Mouse (Mus musculus): ENCODE results near the gene B230217C12Rik. TPM values are rescaled to one million over a fixed set of nuclear protein-coding genes. Genes with fewer than 3 reads are reported as not detected.

The B230217C12Rik gene
- polyA plus RNA-seq, 1 experiment, result 27.3 TPM

DNA sequence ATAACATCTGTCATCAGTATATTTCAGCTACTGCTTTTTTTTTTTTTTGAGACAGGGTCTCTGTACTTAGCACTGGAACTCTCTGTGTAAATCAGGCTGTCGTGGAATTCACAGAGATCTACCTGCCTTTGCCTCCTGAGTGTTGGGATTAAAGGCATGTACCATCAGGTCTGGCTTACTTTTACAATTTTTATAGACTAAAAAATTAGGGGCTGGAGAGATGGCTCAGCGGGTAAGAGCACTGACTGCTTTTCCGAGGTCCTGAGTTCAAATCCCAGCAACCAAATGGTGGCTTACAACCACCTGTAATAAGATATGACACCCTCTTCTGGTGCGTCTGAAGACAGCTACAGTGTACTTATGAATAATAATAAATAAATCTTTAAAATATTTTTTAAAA lies 39.8 kb downstream of the B230217C12Rik start:
- TF ChIP-seq POLR2A (IDR thresholded peaks at IDR 0.05; ENCODE audit: borderline replicate concordance, extremely low read depth, insufficient read depth, insufficient read length, poor library complexity, severe bottlenecking) (no peak), CTCF (IDR thresholded peaks at IDR 0.05; ENCODE audit: borderline replicate concordance, extremely low read depth, insufficient read depth, insufficient read length) (no peak)
- no peak for DNase-seq (ENCODE audit: low read depth)

DNA sequence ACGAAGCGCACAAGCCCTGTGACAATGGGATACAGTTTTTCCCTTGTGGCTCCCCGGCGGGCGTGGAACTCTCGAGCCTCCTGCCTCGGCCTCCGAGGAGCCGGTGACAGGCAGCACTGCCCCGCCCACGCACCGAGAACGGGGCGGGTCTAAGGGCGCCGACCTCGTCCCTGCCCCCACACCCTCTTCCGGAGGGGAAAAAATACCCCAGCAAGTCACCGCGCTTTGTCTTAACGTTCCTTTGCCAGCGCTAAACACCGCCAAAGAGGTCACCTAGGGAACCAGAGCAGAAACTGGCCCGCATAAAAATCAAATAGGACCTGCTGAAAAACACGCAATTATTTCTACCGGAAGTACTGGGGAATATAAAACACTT lies 43.0 kb downstream of the B230217C12Rik start:
- DNase-seq (ENCODE audit: low read depth), result no peak

DNA sequence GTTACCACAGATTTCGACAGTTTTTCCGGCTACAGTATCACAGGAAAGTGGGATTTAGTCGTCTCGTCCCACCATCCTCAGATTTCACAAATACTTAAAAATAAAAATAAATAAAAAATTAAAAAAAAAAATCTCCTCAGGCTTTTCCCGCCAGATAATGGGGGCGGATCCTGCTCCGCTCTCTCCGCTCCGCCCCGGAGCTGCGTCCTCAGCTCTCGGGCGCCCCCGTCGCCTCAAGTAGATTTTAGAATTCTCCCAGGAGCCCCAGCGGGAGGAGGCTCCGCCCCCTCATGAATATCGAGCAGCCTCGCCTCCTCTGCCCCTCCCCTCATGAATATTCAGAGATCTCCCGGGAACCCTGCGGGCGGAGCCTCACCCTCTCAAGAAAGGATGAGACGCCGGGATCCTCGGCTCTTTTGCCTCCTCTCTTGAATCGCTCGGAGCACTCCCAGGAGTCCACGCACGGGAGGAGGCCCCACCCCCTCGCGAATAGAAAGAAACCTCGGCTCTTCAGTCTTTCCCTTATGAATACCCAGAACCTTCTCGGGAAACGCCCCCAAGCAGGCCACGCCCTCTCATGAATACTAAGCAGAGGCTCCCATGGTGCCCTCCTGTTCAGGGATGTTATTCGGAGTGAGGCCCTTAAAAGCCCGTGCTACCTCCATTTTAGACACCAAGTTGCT lies 43.5 kb downstream of the B230217C12Rik start, which contains the start of gene Fbxo47:
TSS of gene Fbxo47 (minus strand) at position 237 of the 683 bp plus-strand sequence.
- peak; percentile 70; the same call in 1 of the 2 replicates for TF ChIP-seq CTCF (IDR thresholded peaks at IDR 0.05; ENCODE audit: borderline replicate concordance, extremely low read depth, insufficient read depth, insufficient read length)
- TF ChIP-seq POLR2A (IDR thresholded peaks at IDR 0.05; ENCODE audit: borderline replicate concordance, extremely low read depth, insufficient read depth, insufficient read length, poor library complexity, severe bottlenecking), result no peak; the same call in 1 of the 2 replicates
- peak; percentile 99 for DNase-seq (ENCODE audit: low read depth)

More for the DNA sequence above, 43.0 kb downstream of the B230217C12Rik start:
- TF ChIP-seq POLR2A (IDR thresholded peaks at IDR 0.05; ENCODE audit: borderline replicate concordance, extremely low read depth, insufficient read depth, insufficient read length, poor library complexity, severe bottlenecking) (no peak), CTCF (IDR thresholded peaks at IDR 0.05; ENCODE audit: borderline replicate concordance, extremely low read depth, insufficient read depth, insufficient read length) (no peak)

DNA sequence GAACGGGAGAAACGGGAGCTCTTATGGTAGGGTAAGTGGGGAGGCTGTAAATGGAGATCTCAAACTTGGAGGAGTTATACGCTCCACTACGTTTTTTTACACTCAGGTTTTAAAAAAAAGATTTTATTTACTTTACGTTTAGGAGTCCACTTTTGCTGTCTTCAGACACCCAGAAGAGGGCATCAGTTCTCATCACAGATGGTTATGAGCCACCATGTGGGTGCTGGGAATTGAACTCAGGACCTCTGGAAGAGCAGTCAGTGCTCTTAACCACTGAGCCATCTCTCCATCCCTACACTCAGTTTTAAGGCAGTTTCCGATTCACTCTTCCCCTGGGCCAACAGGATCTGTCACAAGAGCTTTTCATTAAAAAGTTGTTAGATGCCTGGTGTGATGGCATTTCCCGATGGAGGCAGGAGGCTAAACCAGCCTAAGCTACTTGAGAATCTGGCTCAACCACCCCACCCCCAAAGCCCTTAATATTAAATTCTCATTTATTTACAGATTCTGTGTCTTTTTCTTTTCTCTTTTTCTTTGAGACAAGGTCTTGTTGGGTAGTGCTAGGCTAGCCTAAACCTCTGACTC lies 44.1 kb downstream of the B230217C12Rik start:
- TF ChIP-seq CTCF (IDR thresholded peaks at IDR 0.05; ENCODE audit: borderline replicate concordance, extremely low read depth, insufficient read depth, insufficient read length), result no peak
- no peak for TF ChIP-seq POLR2A (IDR thresholded peaks at IDR 0.05; ENCODE audit: borderline replicate concordance, extremely low read depth, insufficient read depth, insufficient read length, poor library complexity, severe bottlenecking)
- DNase-seq (ENCODE audit: low read depth), result no peak

DNA sequence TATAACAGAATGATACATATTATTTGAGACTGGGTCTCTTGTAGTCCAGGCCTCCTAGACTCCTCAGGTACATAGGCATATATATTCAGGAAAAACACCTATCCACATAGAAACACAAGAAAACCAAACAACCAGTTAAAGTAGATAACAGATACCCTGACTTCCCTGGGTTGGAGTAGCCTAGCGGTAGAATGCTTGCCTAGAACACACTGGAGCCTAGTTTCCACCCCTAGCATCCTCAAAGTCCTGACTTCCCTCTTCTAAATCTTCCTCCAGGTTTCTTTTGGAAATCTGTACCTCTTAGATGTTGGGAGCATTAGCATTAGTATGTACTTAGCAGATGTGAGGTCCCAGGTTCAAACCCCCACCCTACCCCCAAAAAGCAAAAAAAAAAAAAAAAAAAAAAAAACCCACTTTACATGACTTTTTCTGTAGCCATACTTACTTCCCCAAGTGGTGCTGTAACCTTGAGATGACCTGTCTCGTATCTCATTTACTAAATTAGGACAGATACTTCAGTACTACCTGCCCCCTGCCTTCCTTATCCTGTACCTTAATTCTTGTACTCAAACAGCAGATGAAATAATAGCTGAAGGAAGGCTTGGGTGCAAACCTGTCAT lies 44.8 kb downstream of the B230217C12Rik start:
- TF ChIP-seq POLR2A (IDR thresholded peaks at IDR 0.05; ENCODE audit: borderline replicate concordance, extremely low read depth, insufficient read depth, insufficient read length, poor library complexity, severe bottlenecking) (no peak), CTCF (IDR thresholded peaks at IDR 0.05; ENCODE audit: borderline replicate concordance, extremely low read depth, insufficient read depth, insufficient read length) (no peak)
- DNase-seq (ENCODE audit: low read depth), result no peak

DNA sequence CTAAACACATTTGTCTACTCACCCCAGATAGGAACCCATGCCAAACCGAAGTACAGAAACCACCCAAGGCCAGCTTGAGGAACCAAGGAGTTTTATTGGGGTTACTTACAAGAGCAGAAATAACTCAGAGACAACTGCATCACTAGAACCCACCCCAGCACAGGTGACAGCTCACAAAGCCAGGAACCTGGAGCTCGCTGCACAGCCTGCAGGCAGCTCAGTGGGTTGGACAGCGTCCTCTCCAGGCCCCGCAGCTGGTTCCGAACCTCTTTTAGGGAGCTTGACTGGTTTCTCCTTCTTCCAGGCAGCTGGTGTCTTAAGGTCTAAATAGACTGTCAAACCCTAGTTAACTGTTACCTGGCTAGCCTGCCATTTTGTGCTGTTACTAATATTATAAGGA lies 51.2 kb downstream of the B230217C12Rik start:
- no peak for DNase-seq (ENCODE audit: low read depth)
- no peak for TF ChIP-seq CTCF (IDR thresholded peaks at IDR 0.05; ENCODE audit: borderline replicate concordance, extremely low read depth, insufficient read depth, insufficient read length)
- TF ChIP-seq POLR2A (IDR thresholded peaks at IDR 0.05; ENCODE audit: borderline replicate concordance, extremely low read depth, insufficient read depth, insufficient read length, poor library complexity, severe bottlenecking), result no peak

Other genes with a start within 250 kb of the B230217C12Rik start
- gene Epop, start 211.1 kb upstream of the B230217C12Rik start, polyA plus RNA-seq (2012; rRNA removed), result 7.0 and 9.9 TPM in 2 replicates
- gene Mllt6, start 177.4 kb upstream of the B230217C12Rik start, polyA plus RNA-seq (2012; rRNA removed), result 40.8 and 49.6 TPM in 2 replicates
- 13.1 and 13.5 TPM in 2 replicates for gene Cisd3, start 155.0 kb upstream of the B230217C12Rik start, polyA plus RNA-seq (2012; rRNA removed)
- gene Pcgf2, start 140.3 kb upstream of the B230217C12Rik start, polyA plus RNA-seq (2012; rRNA removed), result 175 and 188 TPM in 2 replicates
- gene Psmb3, start 137.4 kb upstream of the B230217C12Rik start, polyA plus RNA-seq (2012; rRNA removed), result 356 and 525 TPM in 2 replicates
- gene Pip4k2b, start 96.1 kb upstream of the B230217C12Rik start, polyA plus RNA-seq (2012; rRNA removed), result 68.5 and 92.5 TPM in 2 replicates
- 19.7 and 21.2 TPM in 2 replicates for gene Cwc25, start 74.2 kb upstream of the B230217C12Rik start, polyA plus RNA-seq (2012; rRNA removed)
- gene 1700001P01Rik, start 64.9 kb upstream of the B230217C12Rik start, polyA plus RNA-seq (2012; rRNA removed), result 0.46 and 0.69 TPM in 2 replicates
- gene Rpl23, start 58.3 kb upstream of the B230217C12Rik start, polyA plus RNA-seq (2012; rRNA removed), result 396 and 444 TPM in 2 replicates
- 91.7 and 139 TPM in 2 replicates for gene Lasp1, start 41.8 kb upstream of the B230217C12Rik start, polyA plus RNA-seq (2012; rRNA removed)
- gene Fbxo47, start 43.4 kb downstream of the B230217C12Rik start, polyA plus RNA-seq (2012; rRNA removed), result 0.88 and 0.90 TPM in 2 replicates
- 0.67 and 0.90 TPM in 2 replicates for gene Plxdc1, start 145.7 kb downstream of the B230217C12Rik start, polyA plus RNA-seq (2012; rRNA removed)
- gene Arl5c, start 155.4 kb downstream of the B230217C12Rik start, polyA plus RNA-seq (2012; rRNA removed), result 0.89 and 1.1 TPM in 2 replicates
- 60.8 and 90.1 TPM in 2 replicates for gene Cacnb1, start 182.3 kb downstream of the B230217C12Rik start, polyA plus RNA-seq (2012; rRNA removed)
- gene Rpl19, start 185.9 kb downstream of the B230217C12Rik start, polyA plus RNA-seq (2012; rRNA removed), result 1,103 and 1,209 TPM in 2 replicates
- 1.8 and 5.5 TPM in 2 replicates for gene Stac2, start 212.7 kb downstream of the B230217C12Rik start, polyA plus RNA-seq (2012; rRNA removed)